Mouse (Mus musculus) kidney, adult 11 months (tissue): Measurements from ENCODE around the gene Ehbp1l1.
"Not testable (repeated sequence)": the region's sequence is repeated elsewhere in the genome, so short reads cannot be mapped to it uniquely, and the experiment has no call there.

Experiments
- DNase-seq: peaks from one replicate; pipeline ENCODE4 v3.0.0; 2022

The Ehbp1l1 gene

GRCm38 (mm10) chr19:5704801-5705571 is 21.1 kb downstream of the Ehbp1l1 start:
- DNase-seq, result no peak

- no peak for DNase-seq
Measured at GRCm38 (mm10) chr19:5704163-5704800, 21.8 kb downstream of the Ehbp1l1 start, which contains the start of gene Kcnk7. TSS of gene Kcnk7 (plus strand) at chr19:5704367.

GRCm38 (mm10) chr19:5695849-5696462 is 30.2 kb downstream of the Ehbp1l1 start:
- no peak for DNase-seq

GRCm38 (mm10) chr19:5693801-5694200 is 32.3 kb downstream of the Ehbp1l1 start:
- no peak for DNase-seq

- no peak for DNase-seq
Measured at GRCm38 (mm10) chr19:5692913-5693396, 33.2 kb downstream of the Ehbp1l1 start.

- DNase-seq, result peak; percentile 61
Measured at GRCm38 (mm10) chr19:5692086-5692912, 33.8 kb downstream of the Ehbp1l1 start.

- DNase-seq, result no peak
Measured at GRCm38 (mm10) chr19:5691601-5692000, 34.5 kb downstream of the Ehbp1l1 start.

GRCm38 (mm10) chr19:5690343-5690735 is 35.8 kb downstream of the Ehbp1l1 start:
- no peak for DNase-seq

- DNase-seq, result peak; percentile 95
Measured at GRCm38 (mm10) chr19:5689565-5690342, 36.4 kb downstream of the Ehbp1l1 start.

GRCm38 (mm10) chr19:5689088-5689428 is 37.1 kb downstream of the Ehbp1l1 start:
- DNase-seq, result no peak

GRCm38 (mm10) chr19:5688200-5689087 is 37.7 kb downstream of the Ehbp1l1 start, which contains the start of the genes Map3k11 and Pcnx3:
TSS of gene Map3k11 (plus strand) at chr19:5688742.
TSS of gene Pcnx3 (minus strand) at chr19:5688908.
- peak; percentile 99 for DNase-seq

- no peak for DNase-seq
Measured at GRCm38 (mm10) chr19:5687738-5688137, 38.4 kb downstream of the Ehbp1l1 start.

GRCm38 (mm10) chr19:5686954-5687353 is 39.2 kb downstream of the Ehbp1l1 start:
- not testable (repeated sequence) for DNase-seq

- DNase-seq, result no peak
Measured at GRCm38 (mm10) chr19:5686437-5686836, 39.7 kb downstream of the Ehbp1l1 start.

- no peak for DNase-seq
Measured at GRCm38 (mm10) chr19:5685861-5686260, 40.3 kb downstream of the Ehbp1l1 start.

GRCm38 (mm10) chr19:5685431-5685830 is 40.7 kb downstream of the Ehbp1l1 start:
- DNase-seq, result no peak

- no peak for DNase-seq
Measured at GRCm38 (mm10) chr19:5684985-5685384, 41.1 kb downstream of the Ehbp1l1 start.

GRCm38 (mm10) chr19:5684236-5684635 is 41.9 kb downstream of the Ehbp1l1 start:
- no peak for DNase-seq

- DNase-seq, result no peak
Measured at GRCm38 (mm10) chr19:5680432-5680831, 45.7 kb downstream of the Ehbp1l1 start.

GRCm38 (mm10) chr19:5668372-5668771 is 57.7 kb downstream of the Ehbp1l1 start:
- DNase-seq, result no peak

- DNase-seq, result no peak
Measured at GRCm38 (mm10) chr19:5666386-5666785, 59.7 kb downstream of the Ehbp1l1 start.
